Mouse (Mus musculus) gastrocnemius, postnatal 10 days (tissue): ENCODE measurements around the gene Itpkc. TPM values are rescaled to one million over a fixed set of nuclear protein-coding genes. Genes with fewer than 3 reads are reported as not detected.
A peak's percentile ranks its signal among the peaks of the same experiment; 100 is the strongest.
"Not testable (repeated sequence)": the region's sequence is repeated elsewhere in the genome, so short reads cannot be mapped to it uniquely, and the experiment has no call there.

Experiments
- DNase-seq: peaks from one replicate; pipeline ENCODE4 v3.0.0; 2021; ENCODE audit warnings: mixed read lengths
- long read RNA-seq, 2 experiments: library from polyadenylated mRNA; stranded (forward); transcript quantifications; one replicate each; pipeline ENCODE4 v2.0.0; 2021
- total RNA-seq, 2 experiments: library from RNA; stranded (reverse); gene quantifications; 2 replicates each; pipeline ENCODE4 v1.2.3; 2021

Itpkc gene
- 1 to 10 TPM; 4.3 to 6.3 TPM for total RNA-seq
- long read RNA-seq, experiment 1, transcript Itpkc-201 (7 exons, 3,247 nt) = major isoform, 14 of 17 reads
- long read RNA-seq, experiment 1, partial matches to known transcripts = 1 of 17 reads
- long read RNA-seq, experiment 1, other reads (novel, unspliced or antisense) = 2 of 17 reads
- long read RNA-seq, experiment 2, partial matches to known transcripts = 0 of 4 reads
- long read RNA-seq, experiment 2, other reads (novel, unspliced or antisense) = 0 of 4 reads

GRCm38 (mm10) chr7:27228281-27228821 is at the start of gene Itpkc:
Itpkc (minus strand) TSS chr7:27228661.
- DNase-seq = peak; percentile 86

GRCm38 (mm10) chr7:27277191-27277590 is 48.7 kb upstream of the Itpkc start:
- DNase-seq = no peak

- no peak for DNase-seq
Observed at GRCm38 (mm10) chr7:27276021-27276420, 47.6 kb upstream of the Itpkc start.

GRCm38 (mm10) chr7:27274916-27275315 is 46.5 kb upstream of the Itpkc start:
- DNase-seq = peak; percentile 37

- peak; percentile 51 for DNase-seq
Observed at GRCm38 (mm10) chr7:27273739-27274351, 45.4 kb upstream of the Itpkc start.

- no peak for DNase-seq
Observed at GRCm38 (mm10) chr7:27271423-27271822, 43.0 kb upstream of the Itpkc start.

GRCm38 (mm10) chr7:27266515-27267128 is 38.2 kb upstream of the Itpkc start:
- DNase-seq = peak; percentile 4

- no peak for DNase-seq
Observed at GRCm38 (mm10) chr7:27264761-27265160, 36.3 kb upstream of the Itpkc start.

- DNase-seq = no peak
Observed at GRCm38 (mm10) chr7:27261888-27262287, 33.4 kb upstream of the Itpkc start.

- no peak for DNase-seq
Observed at GRCm38 (mm10) chr7:27260856-27261255, 32.4 kb upstream of the Itpkc start.

- DNase-seq = no peak
Observed at GRCm38 (mm10) chr7:27259771-27260170, 31.3 kb upstream of the Itpkc start.

GRCm38 (mm10) chr7:27259271-27259721 is 30.8 kb upstream of the Itpkc start:
- DNase-seq = peak; percentile 23

GRCm38 (mm10) chr7:27258205-27258899 is 29.9 kb upstream of the Itpkc start, which contains the start of gene Numbl:
Numbl (plus strand) TSS chr7:27258433.
- DNase-seq = peak; percentile 97

- no peak for DNase-seq
Observed at GRCm38 (mm10) chr7:27257852-27258204, 29.4 kb upstream of the Itpkc start.

GRCm38 (mm10) chr7:27257046-27257851 is 28.8 kb upstream of the Itpkc start:
- peak; percentile 55 for DNase-seq

GRCm38 (mm10) chr7:27255721-27256120 is 27.3 kb upstream of the Itpkc start:
- no peak for DNase-seq

- DNase-seq = no peak
Observed at GRCm38 (mm10) chr7:27251946-27252345, 23.5 kb upstream of the Itpkc start.

GRCm38 (mm10) chr7:27249928-27250327 is 21.5 kb upstream of the Itpkc start:
- no peak for DNase-seq

- DNase-seq = no peak
Observed at GRCm38 (mm10) chr7:27249146-27249545, 20.7 kb upstream of the Itpkc start.

- not testable (repeated sequence) for DNase-seq
Observed at GRCm38 (mm10) chr7:27244088-27244487, 15.6 kb upstream of the Itpkc start.

GRCm38 (mm10) chr7:27243211-27243610 is 14.8 kb upstream of the Itpkc start:
- no peak for DNase-seq

GRCm38 (mm10) chr7:27238568-27238967 is 10.1 kb upstream of the Itpkc start:
- no peak for DNase-seq
